Mouse (Mus musculus) liver, postnatal 0 days (tissue): ENCODE data around the gene Lars2. TPM values are rescaled to one million over a fixed set of nuclear protein-coding genes. Genes with fewer than 3 reads are reported as not detected.

Experiments used
- ATAC-seq: fragments of 200-750 bp; cut with Nextera tagmentation; 2 replicates; pipeline ENCODE4 v1.8.0; 2017; ENCODE audit warnings: mild to moderate bottlenecking, moderate library complexity
- DNase-seq: peaks from one replicate; pipeline ENCODE4 v3.0.0-alpha.2; 2016
- H3K27ac ChIP-seq: fragments of 300-500 bp; sonication (generic); 2 replicates; pipeline ENCODE4 v1.5.1; 2014; ENCODE audit warnings: antibody characterized with exemption, moderate library complexity, mild to moderate bottlenecking, low read depth
- H3K27me3 ChIP-seq: fragments of 300-500 bp; sonication (generic); 2 replicates; pipeline ENCODE4 v1.6.1; 2014; ENCODE audit warnings: low read length, control low read depth, mixed read lengths; ENCODE audit not compliant: insufficient read depth
- H3K36me3 ChIP-seq: fragments of 300-500 bp; sonication (generic); replicated peaks from 2 replicates; pipeline ENCODE4 v1.6.1; 2014; ENCODE audit warnings: mild to moderate bottlenecking, control low read depth, low read length, moderate library complexity, mixed read lengths; ENCODE audit not compliant: insufficient read depth
- H3K4me1 ChIP-seq: fragments of 300-500 bp; sonication (generic); 2 replicates; pipeline ENCODE4 v1.6.1; 2014; ENCODE audit warnings: antibody characterized with exemption, mild to moderate bottlenecking, control low read depth; ENCODE audit not compliant: insufficient read depth
- H3K4me2 ChIP-seq: fragments of 300-500 bp; sonication (generic); 2 replicates; pipeline ENCODE4 v1.6.1; 2014; ENCODE audit warnings: low read depth, mild to moderate bottlenecking, low read length, moderate library complexity, mixed read lengths
- H3K4me3 ChIP-seq: fragments of 300-500 bp; sonication (generic); 2 replicates; pipeline ENCODE4 v1.5.1; 2014; ENCODE audit warnings: low read depth, low read length
- H3K9ac ChIP-seq: fragments of 300-500 bp; sonication (generic); replicated peaks from 2 replicates; pipeline ENCODE4 v1.6.1; 2014; ENCODE audit warnings: mild to moderate bottlenecking, moderate library complexity
- H3K9me3 ChIP-seq: fragments of 300-500 bp; sonication (generic); 2 replicates; pipeline ENCODE4 v1.6.1; 2016; ENCODE audit warnings: mild to moderate bottlenecking, control low read depth, low read length, mixed read lengths
- CTCF ChIP-seq: sonication (generic); IDR thresholded peaks from 2 replicates; pipeline ENCODE4 v1.5.1; 2016; ENCODE audit warnings: antibody characterized with exemption, low read depth
- EP300 ChIP-seq: IDR thresholded peaks from 2 replicates; pipeline ENCODE4 v1.6.1; 2016; ENCODE audit warnings: antibody characterized with exemption, low read depth, mild to moderate bottlenecking
- WGBS: fragments of 180-500 bp; shearing (Covaris S2); extraction: QIAGEN DNeasy Blood & Tissue Kit; methylation state at CpG from one replicate; pipeline ENCODE4 v1.1.7; 2014; ENCODE audit not compliant: insufficient replicate concordance; 5-methylcytosine and 5-hydroxymethylcytosine counted together
- polyA plus RNA-seq: library from polyadenylated mRNA; unstranded; fragments of >200 nt; fragmentation: Nextera tagmentation; extraction: Ambion mirVana; gene quantifications from 2 replicates; pipeline ENCODE4 v1.2.1, GENCODE M21; 2015

Gene Lars2
- polyA plus RNA-seq, 1 experiment from 2014 or later = 1,350 TPM

- 76% methylated on average over 3 of the region's 3 CpGs for WGBS
- ATAC-seq = no peak
- DNase-seq = no peak
- Histone ChIP-seq H3K4me2 (no peak overlapping the region), H3K4me3 (no peak overlapping the region), H3K9me3 (no peaks in the 10 kb centered on the region), H3K9ac (no peak overlapping the region), H3K4me1 (no peaks in the 10 kb centered on the region), H3K36me3 (no peaks in the 10 kb centered on the region), H3K27me3 (no peaks in the 10 kb centered on the region), H3K27ac (no peak overlapping the region)
- TF ChIP-seq CTCF = no peak
- TF ChIP-seq EP300 = no peak
Observed at GRCm38 (mm10) chr9:123403031-123403430, 36.3 kb downstream of the Lars2 start.

GRCm38 (mm10) chr9:123405231-123405630 lies 38.5 kb downstream of the Lars2 start:
- H3K9me3 ChIP-seq = no peaks in the 10 kb centered on the region
- H3K4me3 ChIP-seq = no peak overlapping the region
- no peak overlapping the region for H3K9ac ChIP-seq
- no peaks in the 10 kb centered on the region for H3K27me3 ChIP-seq
- no peak overlapping the region for H3K4me2 ChIP-seq
- DNase-seq (no peak), ATAC-seq (no peak)
- TF ChIP-seq CTCF (no peak), EP300 (no peak)
- WGBS = 73% methylated on average over 1 of the region's 1 CpGs
- H3K27ac ChIP-seq = no peak overlapping the region
- H3K4me1 ChIP-seq = no peaks in the 10 kb centered on the region
- H3K36me3 ChIP-seq = no peaks in the 10 kb centered on the region

- Histone ChIP-seq H3K9me3 (no peaks in the 10 kb centered on the region), H3K27ac (no peak overlapping the region), H3K9ac (no peak overlapping the region), H3K36me3 (peaks cover 7% of the 10 kb centered on the region), H3K4me2 (no peak overlapping the region), H3K4me3 (no peak overlapping the region), H3K27me3 (no peaks in the 10 kb centered on the region), H3K4me1 (no peaks in the 10 kb centered on the region)
- ATAC-seq = no peak
- no peak for DNase-seq
- TF ChIP-seq CTCF (no peak), EP300 (no peak)
- WGBS = 88% methylated on average over 2 of the region's 2 CpGs
Observed at GRCm38 (mm10) chr9:123408771-123409170, 42.0 kb downstream of the Lars2 start.

GRCm38 (mm10) chr9:123429863-123430262 lies 63.1 kb downstream of the Lars2 start:
- DNase-seq (no peak), ATAC-seq (peak; percentile 94)
- no peak overlapping the region for H3K4me2 ChIP-seq
- peaks cover 3% of the 10 kb centered on the region; the same call in 1 of the 2 replicates for H3K36me3 ChIP-seq
- no peak overlapping the region for H3K27ac ChIP-seq
- H3K27me3 ChIP-seq = no peaks in the 10 kb centered on the region
- WGBS = 69% methylated on average over 4 of the region's 4 CpGs
- no peaks in the 10 kb centered on the region for H3K9me3 ChIP-seq
- TF ChIP-seq CTCF = no peak
- no peak overlapping the region for H3K4me3 ChIP-seq
- peaks cover 3% of the 10 kb centered on the region; the same call in 1 of the 2 replicates for H3K4me1 ChIP-seq
- no peak overlapping the region for H3K9ac ChIP-seq

GRCm38 (mm10) chr9:123430973-123431372 lies 64.2 kb downstream of the Lars2 start:
- Histone ChIP-seq H3K36me3 (peaks cover 3% of the 10 kb centered on the region; the same call in 1 of the 2 replicates), H3K4me1 (peaks cover 3% of the 10 kb centered on the region; the same call in 1 of the 2 replicates), H3K9me3 (no peaks in the 10 kb centered on the region), H3K27ac (no peak overlapping the region), H3K4me2 (no peak overlapping the region), H3K4me3 (no peak overlapping the region), H3K9ac (no peak overlapping the region), H3K27me3 (no peaks in the 10 kb centered on the region)
- no peak for ATAC-seq
- DNase-seq = no peak
- no peak for TF ChIP-seq CTCF
- no peak for TF ChIP-seq EP300

- no peak for TF ChIP-seq CTCF
- no peak for TF ChIP-seq EP300
- ATAC-seq (no peak), DNase-seq (no peak)
- no peaks in the 10 kb centered on the region for H3K9me3 ChIP-seq
- 75% methylated on average over 2 of the region's 2 CpGs for WGBS
- H3K27me3 ChIP-seq = no peaks in the 10 kb centered on the region
- no peak overlapping the region for H3K4me2 ChIP-seq
- H3K4me1 ChIP-seq = no peaks in the 10 kb centered on the region
- H3K4me3 ChIP-seq = no peak overlapping the region
- H3K36me3 ChIP-seq = peaks cover 19% of the 10 kb centered on the region
- H3K27ac ChIP-seq = no peak overlapping the region
- no peak overlapping the region for H3K9ac ChIP-seq
Observed at GRCm38 (mm10) chr9:123438223-123438622, 71.5 kb downstream of the Lars2 start.
